Mouse (Mus musculus): Measurements from ENCODE around the gene Gm2696. TPM values are rescaled to one million over a fixed set of nuclear protein-coding genes. Genes with fewer than 3 reads are reported as not detected.
"Not testable (repeated sequence)": the region's sequence is repeated elsewhere in the genome, so short reads cannot be mapped to it uniquely, and the experiment has no call there.

The Gm2696 gene
- polyA plus RNA-seq, 1 experiment from 2014 or later, result not detected

DNA sequence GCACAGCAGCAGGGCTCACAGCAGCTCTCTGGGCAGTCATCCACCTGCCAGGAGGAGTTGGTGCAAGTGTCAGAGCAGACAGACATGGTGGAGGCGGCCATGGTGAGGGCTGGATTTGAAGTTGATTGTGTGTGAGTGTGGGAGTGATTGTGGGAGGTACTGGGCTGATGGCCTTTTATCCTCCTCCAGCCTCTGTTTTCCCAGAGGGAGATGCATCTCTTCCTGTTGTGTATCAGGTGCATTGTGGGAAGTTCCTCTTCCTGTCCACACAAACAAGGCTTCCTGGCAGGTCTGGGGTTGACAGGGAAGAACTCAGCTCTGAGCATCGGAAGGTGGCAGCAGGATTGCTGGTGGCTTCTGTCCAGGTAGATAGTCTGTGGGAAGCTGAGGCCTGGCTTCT, 19.5 kb upstream of the Gm2696 start, which contains the start of gene Gm9639:
TSS of gene Gm9639 (minus strand) at position 101 of the 400 bp plus-strand sequence.
- ATAC-seq (ENCODE audit: low FRiP score) (no peak), DNase-seq (ENCODE audit: low spot score) (no peak)
- Histone ChIP-seq H3K36me3 (ENCODE audit: control insufficient read depth, insufficient read depth, low read length) (no peaks in the 10 kb centered on the region), H3K4me2 (replicated peaks; ENCODE audit: low read depth, low read length) (no peak within 1 kb of the TSS), H3K4me3 (ENCODE audit: low read depth, low read length) (no peak within 1 kb of the TSS), H3K9ac (ENCODE audit: low read depth, low read length) (no peak within 1 kb of the TSS), H3K27ac (ENCODE audit: low read depth, low read length) (no peak within 1 kb of the TSS), H3K9me3 (ENCODE audit: control insufficient read depth, low read length) (no peaks in the 10 kb centered on the region), H3K4me1 (replicated peaks; ENCODE audit: control insufficient read depth, insufficient read depth, low read length) (no peaks in the 10 kb centered on the region), H3K27me3 (ENCODE audit: control insufficient read depth, insufficient read depth, low read length) (no peaks in the 10 kb centered on the region)
- WGBS, result 59% methylated on average over 2 of the region's 2 CpGs

DNA sequence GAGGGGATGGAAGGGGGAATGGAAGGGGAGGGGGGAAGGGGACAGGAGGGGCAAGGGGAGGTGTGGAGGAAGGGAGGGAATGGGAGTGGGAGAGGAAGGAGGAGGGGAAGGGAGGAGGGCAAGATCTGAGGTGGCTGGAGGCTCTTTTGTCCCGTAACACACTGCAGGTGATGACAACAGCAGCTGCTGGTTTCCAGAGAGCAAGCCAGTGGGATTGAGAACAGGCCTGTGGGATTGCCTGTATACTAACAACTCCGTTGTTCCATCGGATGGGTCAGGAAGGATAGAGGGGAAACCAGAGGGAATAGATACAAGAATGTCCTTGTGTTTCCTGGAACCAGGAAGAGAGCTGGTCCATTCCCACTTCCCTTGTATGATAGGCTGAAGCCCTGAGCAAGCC, 16.8 kb upstream of the Gm2696 start:
- 14% methylated on average over 3 of the region's 3 CpGs for WGBS
- Histone ChIP-seq H3K4me2 (replicated peaks; ENCODE audit: low read depth, low read length) (no peak overlapping the region), H3K9me3 (ENCODE audit: control insufficient read depth, low read length) (no peaks in the 10 kb centered on the region), H3K4me1 (replicated peaks; ENCODE audit: control insufficient read depth, insufficient read depth, low read length) (no peaks in the 10 kb centered on the region), H3K9ac (ENCODE audit: low read depth, low read length) (no peak overlapping the region), H3K27ac (ENCODE audit: low read depth, low read length) (0 out of 2 replicates have a peak overlapping the region, but pooled peaks have one; percentile 0), H3K36me3 (ENCODE audit: control insufficient read depth, insufficient read depth, low read length) (no peaks in the 10 kb centered on the region), H3K4me3 (ENCODE audit: low read depth, low read length) (no peak overlapping the region), H3K27me3 (ENCODE audit: control insufficient read depth, insufficient read depth, low read length) (no peaks in the 10 kb centered on the region)
- DNase-seq (ENCODE audit: low spot score), result no peak
- ATAC-seq (ENCODE audit: low FRiP score), result no peak

DNA sequence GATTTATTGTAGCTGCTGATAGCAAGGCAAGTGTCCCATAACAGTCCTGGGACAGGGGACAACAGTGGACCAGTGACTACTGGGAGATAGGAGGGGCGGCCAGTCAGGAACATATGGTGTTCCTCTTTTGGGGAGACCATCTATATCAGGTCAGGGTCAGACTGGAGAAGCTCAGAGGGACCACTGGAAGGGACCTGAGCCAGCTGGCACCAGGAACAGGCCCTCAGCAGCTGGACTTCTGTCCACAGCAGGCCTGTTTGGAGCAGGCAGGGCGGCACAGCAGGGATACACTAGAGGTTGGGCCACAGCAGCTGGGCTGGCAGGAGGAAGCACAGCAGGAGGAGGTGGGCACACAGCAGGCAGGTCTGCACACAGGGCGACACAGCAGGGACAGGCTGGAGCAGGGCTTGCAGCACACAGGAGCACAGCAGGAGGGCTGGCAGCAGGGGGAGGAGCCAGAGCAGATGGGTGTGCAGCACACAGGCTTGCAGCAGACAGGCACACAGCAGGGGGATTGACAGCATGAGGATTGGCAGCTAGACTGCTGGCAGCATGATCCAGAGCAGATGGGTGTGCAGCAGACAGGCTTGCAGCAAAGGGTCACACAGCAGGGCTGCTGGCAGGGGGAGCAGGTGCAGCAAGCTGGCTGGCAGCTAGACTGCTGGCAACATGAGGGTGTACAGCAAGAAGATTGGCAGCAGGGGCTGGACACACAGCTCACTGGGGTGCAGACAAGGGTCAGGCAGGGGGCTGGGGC, 16.1 kb upstream of the Gm2696 start:
- H3K9ac ChIP-seq (ENCODE audit: low read depth, low read length); H3K9me3 ChIP-seq (ENCODE audit: control insufficient read depth, low read length); H3K36me3 ChIP-seq (ENCODE audit: control insufficient read depth, insufficient read depth, low read length); H3K4me1 ChIP-seq (replicated peaks; ENCODE audit: control insufficient read depth, insufficient read depth, low read length); H3K4me2 ChIP-seq (replicated peaks; ENCODE audit: low read depth, low read length); H3K4me3 ChIP-seq (ENCODE audit: low read depth, low read length); H3K27me3 ChIP-seq (ENCODE audit: control insufficient read depth, insufficient read depth, low read length); DNase-seq (ENCODE audit: low spot score): not testable (repeated sequence)
- H3K27ac ChIP-seq (ENCODE audit: low read depth, low read length), result 0 out of 2 replicates have a peak overlapping the region, but pooled peaks have one; percentile 9
- ATAC-seq (ENCODE audit: low FRiP score), result peak; percentile 17; the same call in 1 of the 2 replicates
- 39% methylated on average over 2 of the region's 3 CpGs for WGBS

DNA sequence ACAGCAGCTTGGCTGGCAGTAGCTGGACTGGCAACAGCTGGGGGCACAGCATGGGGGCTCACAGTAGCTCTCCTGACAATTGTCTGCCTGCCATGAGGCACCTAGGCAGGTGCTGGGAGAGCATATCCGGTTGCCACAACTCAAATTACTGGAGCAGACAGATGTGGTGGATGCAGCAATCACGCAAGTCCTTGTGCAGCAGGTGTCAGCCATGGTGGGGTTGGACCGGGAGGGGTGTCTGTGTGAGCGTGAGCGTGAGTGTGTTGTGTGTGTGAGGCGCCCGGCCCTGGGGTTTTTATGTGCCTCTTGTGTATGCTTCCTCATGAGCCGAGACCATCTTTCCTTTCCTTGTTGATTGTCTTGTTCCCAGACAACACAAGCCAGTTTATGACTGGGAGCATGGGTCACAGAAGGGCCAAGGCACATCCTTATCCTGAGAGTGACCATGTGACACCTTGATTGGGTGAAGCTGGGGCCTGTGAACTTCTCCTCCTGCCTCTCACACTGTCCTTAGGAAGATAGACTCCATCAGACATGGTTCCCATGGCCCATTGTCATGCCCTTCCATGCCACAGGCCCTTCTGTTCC, 15.5 kb upstream of the Gm2696 start, which contains the start of gene Gm19668:
TSS of gene Gm19668 (minus strand) at position 213 of the 588 bp plus-strand sequence.
- H3K36me3 ChIP-seq (ENCODE audit: control insufficient read depth, insufficient read depth, low read length), result no peaks in the 10 kb centered on the region
- H3K4me2 ChIP-seq (replicated peaks; ENCODE audit: low read depth, low read length), result no peak within 1 kb of the TSS
- no peaks in the 10 kb centered on the region for H3K4me1 ChIP-seq (replicated peaks; ENCODE audit: control insufficient read depth, insufficient read depth, low read length)
- ATAC-seq (ENCODE audit: low FRiP score), result no peak
- H3K27me3 ChIP-seq (ENCODE audit: control insufficient read depth, insufficient read depth, low read length), result no peaks in the 10 kb centered on the region
- WGBS, result 56% methylated on average over 8 of the region's 8 CpGs
- H3K27ac ChIP-seq (ENCODE audit: low read depth, low read length), result 0 out of 2 replicates have a peak within 1 kb of the TSS, but pooled peaks have one; percentile 9
- DNase-seq (ENCODE audit: low spot score), result no peak
- H3K9ac ChIP-seq (ENCODE audit: low read depth, low read length), result no peak within 1 kb of the TSS
- H3K4me3 ChIP-seq (ENCODE audit: low read depth, low read length), result no peak within 1 kb of the TSS
- no peaks in the 10 kb centered on the region for H3K9me3 ChIP-seq (ENCODE audit: control insufficient read depth, low read length)

DNA sequence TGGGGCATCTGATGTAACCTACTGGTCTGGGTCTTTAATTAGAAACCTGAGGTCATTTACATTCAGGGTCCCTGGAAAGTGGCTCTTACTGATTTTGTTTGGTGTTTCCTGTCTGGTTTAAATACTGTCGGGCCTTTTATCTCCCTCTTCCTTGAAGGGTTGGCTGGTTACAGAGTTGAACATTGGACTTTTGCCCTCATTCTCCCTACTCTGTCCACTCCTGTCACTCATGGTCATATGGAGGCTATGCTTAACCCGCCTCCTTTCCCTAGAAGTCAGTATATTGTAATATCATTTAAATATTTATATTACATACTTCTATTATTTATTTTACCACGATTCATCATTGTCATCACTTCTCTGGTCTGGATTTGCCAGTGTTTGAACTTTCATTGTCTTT, 10.4 kb upstream of the Gm2696 start:
- Histone ChIP-seq H3K4me2 (replicated peaks; ENCODE audit: low read depth, low read length) (no peak overlapping the region), H3K4me1 (replicated peaks; ENCODE audit: control insufficient read depth, insufficient read depth, low read length) (no peaks in the 10 kb centered on the region), H3K4me3 (ENCODE audit: low read depth, low read length) (no peak overlapping the region), H3K27me3 (ENCODE audit: control insufficient read depth, insufficient read depth, low read length) (no peaks in the 10 kb centered on the region), H3K9me3 (ENCODE audit: control insufficient read depth, low read length) (no peaks in the 10 kb centered on the region), H3K27ac (ENCODE audit: low read depth, low read length) (no peak overlapping the region), H3K36me3 (ENCODE audit: control insufficient read depth, insufficient read depth, low read length) (no peaks in the 10 kb centered on the region), H3K9ac (ENCODE audit: low read depth, low read length) (no peak overlapping the region)
- DNase-seq (ENCODE audit: low spot score) (no peak), ATAC-seq (ENCODE audit: low FRiP score) (no peak)
- WGBS, result 89% methylated on average over 3 of the region's 3 CpGs

DNA sequence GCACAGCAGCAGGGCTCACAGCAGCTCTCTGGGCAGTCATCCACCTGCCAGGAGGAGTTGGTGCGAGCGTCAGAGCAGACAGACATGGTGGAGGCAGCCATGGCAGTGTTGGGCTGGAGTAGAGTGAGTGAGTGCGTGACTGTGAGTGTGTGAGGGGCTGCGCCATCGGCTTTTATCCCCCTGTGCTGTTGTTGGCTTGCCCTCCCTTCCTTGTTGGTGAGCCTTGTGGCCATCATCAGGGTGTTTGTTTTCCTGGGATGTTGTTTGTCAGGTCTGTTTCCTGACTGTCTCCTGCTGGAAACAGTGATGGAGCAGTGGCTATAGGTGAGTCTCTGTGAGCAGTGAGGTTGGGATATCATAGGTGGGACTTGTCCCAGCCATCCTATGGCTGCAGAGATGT, 2.7 kb upstream of the Gm2696 start, which contains the start of gene Gm9507:
TSS of gene Gm9507 (minus strand) at position 101 of the 400 bp plus-strand sequence.
- no peaks in the 10 kb centered on the region for H3K4me1 ChIP-seq (replicated peaks; ENCODE audit: control insufficient read depth, insufficient read depth, low read length)
- H3K27ac ChIP-seq (ENCODE audit: low read depth, low read length), result no peak within 1 kb of the TSS
- DNase-seq (ENCODE audit: low spot score) (no peak), ATAC-seq (ENCODE audit: low FRiP score) (no peak)
- H3K4me2 ChIP-seq (replicated peaks; ENCODE audit: low read depth, low read length), result no peak within 1 kb of the TSS
- 77% methylated on average over 5 of the region's 5 CpGs for WGBS
- no peaks in the 10 kb centered on the region for H3K27me3 ChIP-seq (ENCODE audit: control insufficient read depth, insufficient read depth, low read length)
- H3K4me3 ChIP-seq (ENCODE audit: low read depth, low read length), result no peak within 1 kb of the TSS
- H3K9me3 ChIP-seq (ENCODE audit: control insufficient read depth, low read length), result no peaks in the 10 kb centered on the region
- no peaks in the 10 kb centered on the region for H3K36me3 ChIP-seq (ENCODE audit: control insufficient read depth, insufficient read depth, low read length)
- H3K9ac ChIP-seq (ENCODE audit: low read depth, low read length), result no peak within 1 kb of the TSS

DNA sequence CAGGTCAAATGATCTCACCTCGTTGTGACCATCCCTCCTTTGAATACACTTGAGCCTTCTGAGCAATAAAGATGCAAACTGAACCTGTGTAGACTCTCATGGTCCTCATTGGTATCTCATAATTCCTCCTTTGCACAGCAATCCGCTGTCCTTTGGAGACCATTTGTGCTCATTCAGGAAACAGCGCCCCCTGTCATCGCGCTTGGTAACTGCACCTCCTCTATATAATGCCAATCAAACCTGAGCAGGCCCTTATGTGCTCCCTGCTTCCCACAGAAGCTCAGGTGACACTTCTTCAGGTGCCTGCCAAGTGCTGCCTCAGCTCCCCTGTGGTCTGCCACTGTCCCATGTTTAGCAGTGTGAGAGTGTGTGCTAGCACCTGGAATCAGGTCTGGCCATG, 1.0 kb downstream of the Gm2696 start:
- Histone ChIP-seq H3K27ac (ENCODE audit: low read depth, low read length) (no peak overlapping the region), H3K9me3 (ENCODE audit: control insufficient read depth, low read length) (no peaks in the 10 kb centered on the region), H3K27me3 (ENCODE audit: control insufficient read depth, insufficient read depth, low read length) (no peaks in the 10 kb centered on the region), H3K36me3 (ENCODE audit: control insufficient read depth, insufficient read depth, low read length) (no peaks in the 10 kb centered on the region), H3K4me1 (replicated peaks; ENCODE audit: control insufficient read depth, insufficient read depth, low read length) (no peaks in the 10 kb centered on the region), H3K9ac (ENCODE audit: low read depth, low read length) (no peak overlapping the region), H3K4me2 (replicated peaks; ENCODE audit: low read depth, low read length) (no peak overlapping the region), H3K4me3 (ENCODE audit: low read depth, low read length) (no peak overlapping the region)
- WGBS, result 26% methylated on average over 5 of the region's 5 CpGs
- DNase-seq (ENCODE audit: low spot score) (peak; percentile 58), ATAC-seq (ENCODE audit: low FRiP score) (no peak)

DNA sequence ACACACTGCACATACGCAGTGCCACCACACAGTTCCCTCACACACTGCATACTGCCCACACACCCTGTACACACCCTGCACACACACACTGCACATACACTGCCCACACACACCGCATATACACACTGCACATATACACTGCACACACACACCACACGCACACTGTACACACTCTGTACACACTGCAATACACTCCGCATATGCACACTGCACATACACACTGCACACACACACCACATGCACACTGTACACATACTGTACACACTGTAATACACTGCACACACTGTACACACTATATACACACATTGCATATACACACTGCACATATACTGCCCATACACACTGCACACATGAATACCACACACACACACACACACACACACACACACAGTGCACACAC, 4.0 kb downstream of the Gm2696 start:
- WGBS, result 96% methylated on average over 4 of the region's 4 CpGs
- Histone ChIP-seq H3K4me2 (replicated peaks; ENCODE audit: low read depth, low read length) (no peak overlapping the region), H3K9ac (ENCODE audit: low read depth, low read length) (no peak overlapping the region), H3K9me3 (ENCODE audit: control insufficient read depth, low read length) (no peaks in the 10 kb centered on the region), H3K4me3 (ENCODE audit: low read depth, low read length) (no peak overlapping the region), H3K4me1 (replicated peaks; ENCODE audit: control insufficient read depth, insufficient read depth, low read length) (no peaks in the 10 kb centered on the region), H3K27ac (ENCODE audit: low read depth, low read length) (no peak overlapping the region), H3K36me3 (ENCODE audit: control insufficient read depth, insufficient read depth, low read length) (no peaks in the 10 kb centered on the region), H3K27me3 (ENCODE audit: control insufficient read depth, insufficient read depth, low read length) (no peaks in the 10 kb centered on the region)
- DNase-seq (ENCODE audit: low spot score) (no peak), ATAC-seq (ENCODE audit: low FRiP score) (no peak)

DNA sequence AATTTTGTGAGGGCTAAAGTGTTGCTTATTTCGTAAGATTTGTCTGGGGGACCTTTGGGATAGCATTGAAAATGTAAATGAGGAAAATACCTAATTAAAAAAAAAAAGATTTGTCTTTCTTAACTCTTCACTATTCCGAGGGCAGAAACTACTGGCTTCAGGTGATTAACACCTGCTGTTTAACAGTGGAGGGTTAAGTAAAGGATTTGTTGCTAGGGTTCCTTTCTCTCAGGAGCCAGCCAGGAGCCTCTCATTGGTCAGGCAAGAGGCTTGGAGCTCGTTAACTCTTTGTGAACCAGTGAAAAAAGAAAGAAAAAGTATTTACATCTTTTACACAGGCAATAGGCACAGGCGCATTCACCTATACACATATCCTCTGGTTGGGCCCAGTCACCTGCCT, 4.7 kb downstream of the Gm2696 start:
- Histone ChIP-seq H3K9me3 (ENCODE audit: control insufficient read depth, low read length) (no peaks in the 10 kb centered on the region), H3K9ac (ENCODE audit: low read depth, low read length) (no peak overlapping the region), H3K4me2 (replicated peaks; ENCODE audit: low read depth, low read length) (no peak overlapping the region), H3K4me1 (replicated peaks; ENCODE audit: control insufficient read depth, insufficient read depth, low read length) (no peaks in the 10 kb centered on the region), H3K27me3 (ENCODE audit: control insufficient read depth, insufficient read depth, low read length) (no peaks in the 10 kb centered on the region), H3K27ac (ENCODE audit: low read depth, low read length) (no peak overlapping the region), H3K36me3 (ENCODE audit: control insufficient read depth, insufficient read depth, low read length) (no peaks in the 10 kb centered on the region), H3K4me3 (ENCODE audit: low read depth, low read length) (no peak overlapping the region)
- 43% methylated on average over 4 of the region's 4 CpGs for WGBS
- DNase-seq (ENCODE audit: low spot score) (no peak), ATAC-seq (ENCODE audit: low FRiP score) (no peak)
